Mouse (Mus musculus) intestine, postnatal 0 days (tissue): ENCODE measurements around the gene Lonrf2. TPM values are rescaled to one million over a fixed set of nuclear protein-coding genes. Genes with fewer than 3 reads are reported as not detected.
A peak's percentile ranks its signal among the peaks of the same experiment; 100 is the strongest.

Experiments used
- ATAC-seq: fragments of 200-750 bp; cut with Nextera tagmentation; 2 replicates; pipeline ENCODE4 v1.8.0; 2017; ENCODE audit warnings: mild to moderate bottlenecking, moderate TSS enrichment, moderate library complexity
- H3K27ac ChIP-seq: fragments of 300-500 bp; sonication (generic); 2 replicates; pipeline ENCODE4 v1.5.1; 2014; ENCODE audit warnings: mild to moderate bottlenecking, low read depth, low read length, moderate library complexity
- H3K27me3 ChIP-seq: fragments of 300-500 bp; sonication (generic); replicated peaks from 2 replicates; pipeline ENCODE4 v1.6.1; 2014; ENCODE audit warnings: low read length, mixed read lengths; ENCODE audit not compliant: control insufficient read depth, insufficient read depth
- H3K36me3 ChIP-seq: fragments of 300-500 bp; sonication (generic); 2 replicates; pipeline ENCODE4 v1.6.1; 2014; ENCODE audit warnings: mild to moderate bottlenecking, moderate library complexity; ENCODE audit not compliant: control insufficient read depth, insufficient read depth
- H3K4me1 ChIP-seq: fragments of 300-500 bp; sonication (generic); replicated peaks from 2 replicates; pipeline ENCODE4 v1.6.1; 2014; ENCODE audit warnings: antibody characterized with exemption, low read length, mixed read lengths; ENCODE audit not compliant: control insufficient read depth, insufficient read depth
- H3K4me2 ChIP-seq: fragments of 300-500 bp; sonication (generic); replicated peaks from 2 replicates; pipeline ENCODE4 v1.6.1; 2014; ENCODE audit warnings: low read depth, mild to moderate bottlenecking, moderate library complexity
- H3K4me3 ChIP-seq: fragments of 300-500 bp; sonication (generic); 2 replicates; pipeline ENCODE4 v1.5.1; 2014; ENCODE audit warnings: low read depth, low read length
- H3K9ac ChIP-seq: fragments of 300-500 bp; sonication (generic); 2 replicates; pipeline ENCODE4 v1.6.1; 2014; ENCODE audit warnings: mild to moderate bottlenecking, low read depth, low read length
- H3K9me3 ChIP-seq: fragments of 300-500 bp; sonication (generic); 2 replicates; pipeline ENCODE4 v1.6.1; 2016; ENCODE audit warnings: mixed run types; ENCODE audit not compliant: control insufficient read depth
- CTCF ChIP-seq: sonication (generic); IDR thresholded peaks from 2 replicates; pipeline ENCODE4 v1.5.1; 2016; ENCODE audit warnings: low read depth, mild to moderate bottlenecking, control low read depth, antibody characterized with exemption, moderate library complexity
- WGBS: fragments of 180-500 bp; shearing (Covaris S2); extraction: QIAGEN DNeasy Blood & Tissue Kit; methylation state at CpG from one replicate; pipeline ENCODE4 v1.1.7; 2014; 5-methylcytosine and 5-hydroxymethylcytosine counted together
- polyA plus RNA-seq: library from polyadenylated mRNA; unstranded; fragments of >200 nt; fragmentation: Nextera tagmentation; extraction: Ambion mirVana; gene quantifications from 2 replicates; pipeline ENCODE4 v1.2.1, GENCODE M21; 2015

The Lonrf2 gene
- 0.38 and 0.52 TPM in 2 replicates for polyA plus RNA-seq

- Histone ChIP-seq H3K4me2 (peak within 1 kb of the TSS; percentile 93), H3K27me3 (peaks cover 25% of the 10 kb centered on the region), H3K27ac (no peak within 1 kb of the TSS), H3K9me3 (no peaks in the 10 kb centered on the region), H3K36me3 (no peaks in the 10 kb centered on the region), H3K9ac (peak within 1 kb of the TSS; percentile 31), H3K4me3 (peak within 1 kb of the TSS; percentile 50), H3K4me1 (no peaks in the 10 kb centered on the region)
- WGBS = 2% methylated on average over 47 of the region's 47 CpGs
- TF ChIP-seq CTCF = no peak
- ATAC-seq = 0 out of 2 replicates have a peak, but pooled peaks have one; percentile 22
Observed at GRCm38 (mm10) chr1:38836477-38836872, at the start of gene Lonrf2. Gene Lonrf2 (minus strand): TSS chr1:38836711.

GRCm38 (mm10) chr1:38885956-38886355, 49.4 kb upstream of the Lonrf2 start:
- no peaks in the 10 kb centered on the region for H3K9me3 ChIP-seq
- H3K9ac ChIP-seq = no peak overlapping the region
- no peak overlapping the region for H3K4me3 ChIP-seq
- no peak overlapping the region for H3K27ac ChIP-seq
- H3K27me3 ChIP-seq = no peaks in the 10 kb centered on the region
- WGBS = 65% methylated on average over 2 of the region's 2 CpGs
- ATAC-seq = no peak
- no peaks in the 10 kb centered on the region for H3K36me3 ChIP-seq
- H3K4me1 ChIP-seq = no peaks in the 10 kb centered on the region
- no peak overlapping the region for H3K4me2 ChIP-seq
- TF ChIP-seq CTCF = no peak

GRCm38 (mm10) chr1:38883766-38884165, 47.3 kb upstream of the Lonrf2 start:
- H3K4me2 ChIP-seq = no peak overlapping the region
- H3K36me3 ChIP-seq = no peaks in the 10 kb centered on the region
- no peaks in the 10 kb centered on the region for H3K27me3 ChIP-seq
- TF ChIP-seq CTCF = no peak
- no peak overlapping the region for H3K4me3 ChIP-seq
- 66% methylated on average over 9 of the region's 9 CpGs for WGBS
- no peak overlapping the region for H3K27ac ChIP-seq
- H3K9me3 ChIP-seq = no peaks in the 10 kb centered on the region
- H3K9ac ChIP-seq = no peak overlapping the region
- ATAC-seq = no peak
- H3K4me1 ChIP-seq = no peaks in the 10 kb centered on the region

GRCm38 (mm10) chr1:38882746-38883145, 46.2 kb upstream of the Lonrf2 start:
- Histone ChIP-seq H3K27ac (no peak overlapping the region), H3K4me3 (no peak overlapping the region), H3K4me1 (no peaks in the 10 kb centered on the region), H3K27me3 (no peaks in the 10 kb centered on the region), H3K9ac (no peak overlapping the region), H3K9me3 (no peaks in the 10 kb centered on the region), H3K36me3 (no peaks in the 10 kb centered on the region), H3K4me2 (no peak overlapping the region)
- WGBS = 73% methylated on average over 4 of the region's 4 CpGs
- no peak for ATAC-seq
- no peak for TF ChIP-seq CTCF

- H3K4me3 ChIP-seq = no peak overlapping the region
- H3K9me3 ChIP-seq = no peaks in the 10 kb centered on the region
- H3K4me2 ChIP-seq = no peak overlapping the region
- no peaks in the 10 kb centered on the region for H3K4me1 ChIP-seq
- WGBS = 50% methylated on average over 4 of the region's 4 CpGs
- no peak overlapping the region for H3K27ac ChIP-seq
- no peak for ATAC-seq
- H3K36me3 ChIP-seq = no peaks in the 10 kb centered on the region
- TF ChIP-seq CTCF = no peak
- H3K27me3 ChIP-seq = no peaks in the 10 kb centered on the region
- H3K9ac ChIP-seq = no peak overlapping the region
Observed at GRCm38 (mm10) chr1:38881366-38881765, 44.9 kb upstream of the Lonrf2 start.

GRCm38 (mm10) chr1:38876671-38877382, 40.3 kb upstream of the Lonrf2 start:
- Histone ChIP-seq H3K27me3 (no peaks in the 10 kb centered on the region), H3K9me3 (no peaks in the 10 kb centered on the region), H3K36me3 (no peaks in the 10 kb centered on the region; the same call in 1 of the 2 replicates), H3K4me1 (no peaks in the 10 kb centered on the region), H3K4me3 (no peak overlapping the region), H3K27ac (no peak overlapping the region), H3K4me2 (no peak overlapping the region), H3K9ac (no peak overlapping the region)
- no peak for ATAC-seq
- TF ChIP-seq CTCF = no peak
- WGBS = 57% methylated on average over 5 of the region's 5 CpGs
